Mouse (Mus musculus): ENCODE measurements at regions not wholly inside any gene's neighbourhood (a gene's known extent, or its start where the extent isn't known, plus 50 kb on each side); places are given as distances from the start of the nearest gene placed in this dataset.

- Histone ChIP-seq H3K36me3 (ENCODE audit: control insufficient read depth, insufficient read depth, low read length) (no peaks in the 10 kb centered on the region), H3K9ac (ENCODE audit: low read depth, low read length) (no peak overlapping the region), H3K27ac (replicated peaks; ENCODE audit: insufficient read depth, low read depth, low read length) (no peak overlapping the region), H3K79me2 (ENCODE audit: control insufficient read depth, insufficient read depth, low read length) (no peaks in the 10 kb centered on the region), H3K4me3 (ENCODE audit: insufficient read depth, low read depth, low read length) (no peak overlapping the region), H3K4me1 (ENCODE audit: control insufficient read depth, insufficient read depth, low read length) (no peaks in the 10 kb centered on the region), H3K27me3 (ENCODE audit: control insufficient read depth, insufficient read depth, low read length) (no peaks in the 10 kb centered on the region)
- DNase-seq (ENCODE audit: extremely low read depth, low read depth, low spot score): no peak
- TF ChIP-seq CTCF (IDR thresholded peaks at IDR 0.05; ENCODE audit: low read depth, low read length) (no peak), POLR2A (IDR thresholded peaks at IDR 0.05; ENCODE audit: extremely low read depth, insufficient read depth, low read length) (no peak)
- WGBS: 90% methylated on average over 7 of the region's 7 CpGs
These were observed 144.1 kb downstream of the Klf7 start for GRCm38 (mm10) chr1:63977956-63978355.

- no peaks in the 10 kb centered on the region for H3K27me3 ChIP-seq (ENCODE audit: control insufficient read depth, insufficient read depth, low read length)
- H3K36me3 ChIP-seq (ENCODE audit: control insufficient read depth, insufficient read depth, low read length): no peaks in the 10 kb centered on the region
- H3K79me2 ChIP-seq (ENCODE audit: control insufficient read depth, insufficient read depth, low read length): no peaks in the 10 kb centered on the region
- H3K27ac ChIP-seq (replicated peaks; ENCODE audit: insufficient read depth, low read depth, low read length): no peak overlapping the region
- H3K4me3 ChIP-seq (ENCODE audit: insufficient read depth, low read depth, low read length): no peak overlapping the region
- H3K9ac ChIP-seq (ENCODE audit: low read depth, low read length): no peak overlapping the region
- no peak for DNase-seq (ENCODE audit: extremely low read depth, low read depth, low spot score)
- 92% methylated on average over 4 of the region's 4 CpGs for WGBS
- TF ChIP-seq POLR2A (IDR thresholded peaks at IDR 0.05; ENCODE audit: extremely low read depth, insufficient read depth, low read length) (no peak), CTCF (IDR thresholded peaks at IDR 0.05; ENCODE audit: low read depth, low read length) (no peak)
- H3K4me1 ChIP-seq (ENCODE audit: control insufficient read depth, insufficient read depth, low read length): no peaks in the 10 kb centered on the region
These were observed 144.7 kb downstream of the Klf7 start for GRCm38 (mm10) chr1:63977302-63977888.

- no peaks in the 10 kb centered on the region for H3K4me1 ChIP-seq (ENCODE audit: control insufficient read depth, insufficient read depth, low read length)
- no peak for TF ChIP-seq POLR2A (IDR thresholded peaks at IDR 0.05; ENCODE audit: extremely low read depth, insufficient read depth, low read length)
- no peak for TF ChIP-seq CTCF (IDR thresholded peaks at IDR 0.05; ENCODE audit: low read depth, low read length)
- H3K4me3 ChIP-seq (ENCODE audit: insufficient read depth, low read depth, low read length): no peak overlapping the region
- no peaks in the 10 kb centered on the region for H3K27me3 ChIP-seq (ENCODE audit: control insufficient read depth, insufficient read depth, low read length)
- H3K27ac ChIP-seq (replicated peaks; ENCODE audit: insufficient read depth, low read depth, low read length): no peak overlapping the region
- H3K36me3 ChIP-seq (ENCODE audit: control insufficient read depth, insufficient read depth, low read length): no peaks in the 10 kb centered on the region
- no peak for DNase-seq (ENCODE audit: extremely low read depth, low read depth, low spot score)
- H3K79me2 ChIP-seq (ENCODE audit: control insufficient read depth, insufficient read depth, low read length): no peaks in the 10 kb centered on the region
- 90% methylated on average over 4 of the region's 4 CpGs for WGBS
- H3K9ac ChIP-seq (ENCODE audit: low read depth, low read length): no peak overlapping the region
These were observed 145.2 kb downstream of the Klf7 start for GRCm38 (mm10) chr1:63976862-63977261.

- no peak overlapping the region for H3K27ac ChIP-seq (replicated peaks; ENCODE audit: insufficient read depth, low read depth, low read length)
- 90% methylated on average over 11 of the region's 11 CpGs for WGBS
- no peaks in the 10 kb centered on the region for H3K36me3 ChIP-seq (ENCODE audit: control insufficient read depth, insufficient read depth, low read length)
- no peak overlapping the region for H3K9ac ChIP-seq (ENCODE audit: low read depth, low read length)
- no peaks in the 10 kb centered on the region for H3K27me3 ChIP-seq (ENCODE audit: control insufficient read depth, insufficient read depth, low read length)
- no peaks in the 10 kb centered on the region for H3K79me2 ChIP-seq (ENCODE audit: control insufficient read depth, insufficient read depth, low read length)
- H3K4me3 ChIP-seq (ENCODE audit: insufficient read depth, low read depth, low read length): no peak overlapping the region
- TF ChIP-seq POLR2A (IDR thresholded peaks at IDR 0.05; ENCODE audit: extremely low read depth, insufficient read depth, low read length): no peak
- TF ChIP-seq CTCF (IDR thresholded peaks at IDR 0.05; ENCODE audit: low read depth, low read length): no peak
- no peaks in the 10 kb centered on the region for H3K4me1 ChIP-seq (ENCODE audit: control insufficient read depth, insufficient read depth, low read length)
- no peak for DNase-seq (ENCODE audit: extremely low read depth, low read depth, low spot score)
These were observed 154.2 kb downstream of the Klf7 start for GRCm38 (mm10) chr1:63967849-63968248.

GRCm38 (mm10) chr1:63965446-63965845 lies 156.6 kb downstream of the Klf7 start:
- no peak overlapping the region for H3K27ac ChIP-seq (replicated peaks; ENCODE audit: insufficient read depth, low read depth, low read length)
- DNase-seq (ENCODE audit: extremely low read depth, low read depth, low spot score): no peak
- no peaks in the 10 kb centered on the region for H3K79me2 ChIP-seq (ENCODE audit: control insufficient read depth, insufficient read depth, low read length)
- H3K9ac ChIP-seq (ENCODE audit: low read depth, low read length): no peak overlapping the region
- no peaks in the 10 kb centered on the region for H3K4me1 ChIP-seq (ENCODE audit: control insufficient read depth, insufficient read depth, low read length)
- no peaks in the 10 kb centered on the region for H3K27me3 ChIP-seq (ENCODE audit: control insufficient read depth, insufficient read depth, low read length)
- no peak overlapping the region for H3K4me3 ChIP-seq (ENCODE audit: insufficient read depth, low read depth, low read length)
- H3K36me3 ChIP-seq (ENCODE audit: control insufficient read depth, insufficient read depth, low read length): no peaks in the 10 kb centered on the region
- TF ChIP-seq POLR2A (IDR thresholded peaks at IDR 0.05; ENCODE audit: extremely low read depth, insufficient read depth, low read length) (no peak), CTCF (IDR thresholded peaks at IDR 0.05; ENCODE audit: low read depth, low read length) (no peak)

GRCm38 (mm10) chr1:63964519-63964918 lies 157.6 kb downstream of the Klf7 start:
- no peaks in the 10 kb centered on the region for H3K36me3 ChIP-seq (ENCODE audit: control insufficient read depth, insufficient read depth, low read length)
- H3K27ac ChIP-seq (replicated peaks; ENCODE audit: insufficient read depth, low read depth, low read length): no peak overlapping the region
- no peaks in the 10 kb centered on the region for H3K27me3 ChIP-seq (ENCODE audit: control insufficient read depth, insufficient read depth, low read length)
- H3K9ac ChIP-seq (ENCODE audit: low read depth, low read length): no peak overlapping the region
- no peaks in the 10 kb centered on the region for H3K4me1 ChIP-seq (ENCODE audit: control insufficient read depth, insufficient read depth, low read length)
- no peaks in the 10 kb centered on the region for H3K79me2 ChIP-seq (ENCODE audit: control insufficient read depth, insufficient read depth, low read length)
- whole genome bisulfite sequencing: 55% methylated on average over 1 of the region's 1 CpGs
- no peak overlapping the region for H3K4me3 ChIP-seq (ENCODE audit: insufficient read depth, low read depth, low read length)
- DNase-seq (ENCODE audit: extremely low read depth, low read depth, low spot score): no peak
- no peak for TF ChIP-seq POLR2A (IDR thresholded peaks at IDR 0.05; ENCODE audit: extremely low read depth, insufficient read depth, low read length)
- no peak for TF ChIP-seq CTCF (IDR thresholded peaks at IDR 0.05; ENCODE audit: low read depth, low read length)
